Mouse (Mus musculus): ENCODE data around the gene Tet3.

DNA sequence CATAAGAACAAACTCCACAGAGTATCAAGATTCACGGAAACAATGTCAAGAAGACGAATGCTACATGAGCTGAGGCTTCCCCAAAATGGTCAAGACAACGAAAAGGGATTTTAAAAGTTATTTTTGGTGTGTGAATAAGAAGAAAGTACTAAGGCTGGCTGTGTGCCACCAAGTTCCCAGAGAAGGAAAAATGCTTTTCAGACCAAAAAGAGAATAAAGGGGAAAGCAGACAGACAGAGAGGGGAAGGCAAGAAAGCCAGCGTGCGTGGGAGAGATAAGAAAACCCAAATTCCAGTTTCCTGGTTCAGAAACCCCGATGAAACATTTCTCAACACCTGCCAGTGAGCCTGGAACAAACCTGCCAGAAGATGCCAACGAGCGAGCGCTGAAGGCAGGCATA lies 50.4 kb downstream of the Tet3 start:
- TF ChIP-seq CTCF (IDR thresholded peaks at IDR 0.05) (no peak), POLR2A (IDR thresholded peaks at IDR 0.05; ENCODE audit: insufficient read depth, low read depth, low read length) (no peak), EP300 (IDR thresholded peaks at IDR 0.05; ENCODE audit: insufficient read depth, low read depth, low read length) (no peak)
